Mouse (Mus musculus) ovary, postnatal 14 days (tissue): Measurements from ENCODE around the gene Lcn11.

ENCODE experiments used
- DNase-seq: peaks from one replicate; pipeline ENCODE4 v3.0.0; 2022; ENCODE audit warnings: low spot score

Lcn11 gene

DNA sequence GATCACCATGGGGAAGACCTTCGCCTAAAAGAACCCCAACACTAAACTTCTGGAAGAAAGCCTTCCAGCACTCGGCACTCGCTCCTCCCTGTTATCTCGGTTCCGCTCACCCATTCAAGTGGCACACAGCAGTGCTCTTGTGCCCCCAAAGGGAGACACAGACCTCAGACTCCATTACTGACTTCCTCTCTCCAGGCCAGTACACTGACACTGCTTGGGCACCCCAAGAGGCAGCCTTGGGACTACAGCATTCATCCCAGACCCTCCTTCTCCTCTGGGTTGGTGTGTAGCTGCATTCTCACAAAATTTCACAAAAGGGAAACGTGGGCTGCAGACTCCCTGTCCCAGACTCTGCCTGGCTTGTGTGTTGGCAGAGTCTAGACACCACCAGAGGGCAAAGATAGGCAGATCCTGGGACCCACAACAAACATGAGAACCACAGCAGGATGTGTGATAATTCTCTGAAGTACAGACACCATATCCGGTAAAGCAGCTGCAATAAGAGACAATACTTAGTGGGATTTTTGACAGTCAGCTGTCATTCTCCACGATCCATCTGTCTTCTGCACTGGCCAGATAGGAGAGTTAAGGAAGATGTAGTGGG is 51.6 kb downstream of the Lcn11 start:
- DNase-seq, result no peak
